Mouse (Mus musculus): ENCODE measurements around the gene Tmc5. TPM values are rescaled to one million over a fixed set of nuclear protein-coding genes. Genes with fewer than 3 reads are reported as not detected.

The Tmc5 gene
- polyA plus RNA-seq, 1 experiment from 2014 or later = 0.02 TPM

- no peak overlapping the region for H3K27ac ChIP-seq (ENCODE audit: low read depth)
- 70% methylated on average over 9 of the region's 9 CpGs for WGBS (ENCODE audit: insufficient replicate concordance)
- no peaks in the 10 kb centered on the region for H3K36me3 ChIP-seq (replicated peaks; ENCODE audit: insufficient read depth, low read length)
Measured at GRCm38 (mm10) chr7:118633094-118633493, 36.0 kb downstream of the Tmc5 start.

GRCm38 (mm10) chr7:118633951-118634350 is 36.9 kb downstream of the Tmc5 start:
- WGBS (ENCODE audit: insufficient replicate concordance) = 70% methylated on average over 7 of the region's 7 CpGs

More at GRCm38 (mm10) chr7:118633094-118633493, 36.0 kb downstream of the Tmc5 start:
- DNase-seq = no peak
- TF ChIP-seq CTCF (IDR thresholded peaks at IDR 0.05; ENCODE audit: low read depth) (no peak), EP300 (IDR thresholded peaks at IDR 0.05; ENCODE audit: low read depth) (no peak)
- Histone ChIP-seq H3K4me1 (ENCODE audit: insufficient read depth) (no peaks in the 10 kb centered on the region), H3K27me3 (ENCODE audit: insufficient read depth, low read length) (no peaks in the 10 kb centered on the region), H3K9me3 (ENCODE audit: low read length) (no peaks in the 10 kb centered on the region), H3K4me3 (ENCODE audit: low read depth, low read length) (no peak overlapping the region), H3K9ac (replicated peaks) (no peak overlapping the region), H3K4me2 (ENCODE audit: low read depth, low read length) (no peak overlapping the region)
- ATAC-seq = no peak

GRCm38 (mm10) chr7:118637466-118637865 is 40.4 kb downstream of the Tmc5 start:
- ATAC-seq = no peak
- Histone ChIP-seq H3K27me3 (ENCODE audit: insufficient read depth, low read length) (no peaks in the 10 kb centered on the region), H3K9ac (replicated peaks) (no peak overlapping the region), H3K27ac (ENCODE audit: low read depth) (no peak overlapping the region), H3K4me2 (ENCODE audit: low read depth, low read length) (no peak overlapping the region), H3K9me3 (ENCODE audit: low read length) (no peaks in the 10 kb centered on the region), H3K4me3 (ENCODE audit: low read depth, low read length) (no peak overlapping the region), H3K4me1 (ENCODE audit: insufficient read depth) (no peaks in the 10 kb centered on the region), H3K36me3 (replicated peaks; ENCODE audit: insufficient read depth, low read length) (no peaks in the 10 kb centered on the region)
- no peak for TF ChIP-seq CTCF (IDR thresholded peaks at IDR 0.05; ENCODE audit: low read depth)
- no peak for TF ChIP-seq EP300 (IDR thresholded peaks at IDR 0.05; ENCODE audit: low read depth)
- DNase-seq = no peak
- 18% methylated on average over 4 of the region's 4 CpGs for WGBS (ENCODE audit: insufficient replicate concordance)

More at GRCm38 (mm10) chr7:118633951-118634350, 36.9 kb downstream of the Tmc5 start:
- H3K27ac ChIP-seq (ENCODE audit: low read depth) = no peak overlapping the region
- H3K9ac ChIP-seq (replicated peaks) = no peak overlapping the region
- H3K4me3 ChIP-seq (ENCODE audit: low read depth, low read length) = no peak overlapping the region
- H3K4me1 ChIP-seq (ENCODE audit: insufficient read depth) = no peaks in the 10 kb centered on the region
- no peaks in the 10 kb centered on the region for H3K36me3 ChIP-seq (replicated peaks; ENCODE audit: insufficient read depth, low read length)
- no peak overlapping the region for H3K4me2 ChIP-seq (ENCODE audit: low read depth, low read length)
- TF ChIP-seq CTCF (IDR thresholded peaks at IDR 0.05; ENCODE audit: low read depth) (no peak), EP300 (IDR thresholded peaks at IDR 0.05; ENCODE audit: low read depth) (no peak)
- H3K27me3 ChIP-seq (ENCODE audit: insufficient read depth, low read length) = no peaks in the 10 kb centered on the region
- no peak for ATAC-seq
- no peak for DNase-seq
- H3K9me3 ChIP-seq (ENCODE audit: low read length) = no peaks in the 10 kb centered on the region

- Histone ChIP-seq H3K4me2 (ENCODE audit: low read depth, low read length) (no peak overlapping the region), H3K36me3 (replicated peaks; ENCODE audit: insufficient read depth, low read length) (no peaks in the 10 kb centered on the region), H3K9ac (replicated peaks) (no peak overlapping the region), H3K4me3 (ENCODE audit: low read depth, low read length) (no peak overlapping the region), H3K27me3 (ENCODE audit: insufficient read depth, low read length) (no peaks in the 10 kb centered on the region), H3K27ac (ENCODE audit: low read depth) (no peak overlapping the region), H3K4me1 (ENCODE audit: insufficient read depth) (no peaks in the 10 kb centered on the region), H3K9me3 (ENCODE audit: low read length) (no peaks in the 10 kb centered on the region)
- TF ChIP-seq CTCF (IDR thresholded peaks at IDR 0.05; ENCODE audit: low read depth) (no peak), EP300 (IDR thresholded peaks at IDR 0.05; ENCODE audit: low read depth) (no peak)
- ATAC-seq (no peak), DNase-seq (no peak)
- WGBS (ENCODE audit: insufficient replicate concordance) = 83% methylated on average over 1 of the region's 1 CpGs
Measured at GRCm38 (mm10) chr7:118646237-118646636, 49.1 kb downstream of the Tmc5 start.

GRCm38 (mm10) chr7:118649328-118649727 is 52.2 kb downstream of the Tmc5 start:
- H3K36me3 ChIP-seq (replicated peaks; ENCODE audit: insufficient read depth, low read length) = no peaks in the 10 kb centered on the region
- 76% methylated on average over 7 of the region's 7 CpGs for WGBS (ENCODE audit: insufficient replicate concordance)
- no peak for TF ChIP-seq EP300 (IDR thresholded peaks at IDR 0.05; ENCODE audit: low read depth)
- TF ChIP-seq CTCF (IDR thresholded peaks at IDR 0.05; ENCODE audit: low read depth) = no peak
- DNase-seq (no peak), ATAC-seq (no peak)
- no peaks in the 10 kb centered on the region for H3K9me3 ChIP-seq (ENCODE audit: low read length)
- H3K9ac ChIP-seq (replicated peaks) = no peak overlapping the region
- no peak overlapping the region for H3K4me3 ChIP-seq (ENCODE audit: low read depth, low read length)
- H3K4me1 ChIP-seq (ENCODE audit: insufficient read depth) = no peaks in the 10 kb centered on the region
- H3K27me3 ChIP-seq (ENCODE audit: insufficient read depth, low read length) = no peaks in the 10 kb centered on the region
- no peak overlapping the region for H3K4me2 ChIP-seq (ENCODE audit: low read depth, low read length)
- H3K27ac ChIP-seq (ENCODE audit: low read depth) = no peak overlapping the region

GRCm38 (mm10) chr7:118650119-118650518 is 53.0 kb downstream of the Tmc5 start:
- TF ChIP-seq CTCF (IDR thresholded peaks at IDR 0.05; ENCODE audit: low read depth) (no peak), EP300 (IDR thresholded peaks at IDR 0.05; ENCODE audit: low read depth) (no peak)
- Histone ChIP-seq H3K27me3 (ENCODE audit: insufficient read depth, low read length) (no peaks in the 10 kb centered on the region), H3K9ac (replicated peaks) (no peak overlapping the region), H3K9me3 (ENCODE audit: low read length) (no peaks in the 10 kb centered on the region), H3K4me1 (ENCODE audit: insufficient read depth) (no peaks in the 10 kb centered on the region), H3K36me3 (replicated peaks; ENCODE audit: insufficient read depth, low read length) (no peaks in the 10 kb centered on the region), H3K27ac (ENCODE audit: low read depth) (no peak overlapping the region), H3K4me3 (ENCODE audit: low read depth, low read length) (no peak overlapping the region), H3K4me2 (ENCODE audit: low read depth, low read length) (no peak overlapping the region)
- DNase-seq = no peak
- 63% methylated on average over 4 of the region's 4 CpGs for WGBS (ENCODE audit: insufficient replicate concordance)
- ATAC-seq = no peak

- no peak for ATAC-seq
- H3K4me1 ChIP-seq (ENCODE audit: insufficient read depth) = no peaks in the 10 kb centered on the region
- 71% methylated on average over 1 of the region's 1 CpGs for WGBS (ENCODE audit: insufficient replicate concordance)
Measured at GRCm38 (mm10) chr7:118650891-118651290, 53.8 kb downstream of the Tmc5 start.

More at GRCm38 (mm10) chr7:118650891-118651290, 53.8 kb downstream of the Tmc5 start:
- no peak for TF ChIP-seq CTCF (IDR thresholded peaks at IDR 0.05; ENCODE audit: low read depth)
- no peak overlapping the region for H3K9ac ChIP-seq (replicated peaks)
- H3K36me3 ChIP-seq (replicated peaks; ENCODE audit: insufficient read depth, low read length) = no peaks in the 10 kb centered on the region
- no peak overlapping the region for H3K27ac ChIP-seq (ENCODE audit: low read depth)
- H3K9me3 ChIP-seq (ENCODE audit: low read length) = no peaks in the 10 kb centered on the region
- no peak for DNase-seq
- H3K4me2 ChIP-seq (ENCODE audit: low read depth, low read length) = no peak overlapping the region
- H3K27me3 ChIP-seq (ENCODE audit: insufficient read depth, low read length) = no peaks in the 10 kb centered on the region
- no peak overlapping the region for H3K4me3 ChIP-seq (ENCODE audit: low read depth, low read length)
